In genomic region chr17:35829737-35830136, GRCm38 (mm10) we compare ENCODE assay signal across 1 mouse cellular context.
TF ChIP-seq lines count a peak whose summit lies in the region.

No protein-coding gene starts in this region.

TF ChIP-seq in MEL, 35 proteins besides CTCF, POLR2A, EP300 and RAD21 (continued from another document):
- TF ChIP-seq SMC3 (IDR thresholded peaks at IDR 0.05; ENCODE audit: low read depth, low read length) (peak; percentile 27; the same call in 1 of the 2 replicates), SIN3A (IDR thresholded peaks at IDR 0.05; ENCODE audit: low read length) (no peak)
